Mouse (Mus musculus): ENCODE data around the gene Cdk5rap2. TPM values are rescaled to one million over a fixed set of nuclear protein-coding genes. Genes with fewer than 3 reads are reported as not detected.

Cdk5rap2 gene
- total RNA-seq, 2 experiments from 2014 or later: 49.7 to 56.4 TPM

DNA sequence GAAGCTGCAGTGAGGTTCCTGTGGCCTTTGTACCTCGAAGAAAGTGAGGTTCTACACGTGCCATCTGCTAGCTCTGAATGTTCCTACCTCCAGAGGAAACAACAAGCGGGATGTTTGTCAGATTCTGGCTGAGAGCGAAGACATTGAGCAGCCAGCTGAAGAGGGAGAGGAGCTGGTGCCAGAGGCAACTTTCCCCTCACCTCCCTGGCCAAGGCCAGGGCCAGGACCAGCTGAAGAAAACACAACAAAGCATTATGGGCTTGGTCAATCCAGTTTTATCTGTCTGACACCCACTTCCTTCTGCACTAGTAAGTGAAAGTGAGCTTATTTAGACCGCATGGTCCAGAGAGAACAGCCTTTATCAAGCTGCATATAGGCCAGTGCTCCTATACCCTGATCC is 147.4 kb downstream of the Cdk5rap2 start:
- DNase-seq (ENCODE audit: low spot score in 2 of 2): no peak

GRCm38 (mm10) chr4:70261315-70261714 is 148.9 kb downstream of the Cdk5rap2 start:
- no peak for DNase-seq (ENCODE audit: low spot score in 2 of 2)

DNA sequence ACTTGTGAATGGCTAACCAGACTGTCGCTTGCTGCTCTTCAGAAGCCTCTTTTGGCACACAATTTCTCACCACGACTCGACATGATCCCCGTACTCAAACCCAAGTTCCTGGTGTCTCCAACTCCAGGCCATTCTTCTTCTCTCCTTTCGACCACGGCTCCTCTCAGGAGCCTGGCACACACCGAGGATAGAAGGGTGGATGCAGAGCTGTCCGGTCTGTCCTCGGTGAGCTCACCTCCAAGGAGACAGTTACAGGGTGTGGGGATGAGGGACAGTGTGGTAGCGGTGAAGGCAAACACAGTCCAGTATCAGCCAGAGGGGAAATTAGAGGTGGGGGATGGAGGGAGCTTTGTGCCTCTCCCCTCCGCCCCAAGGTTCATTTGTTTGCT is 149.8 kb downstream of the Cdk5rap2 start:
- no peak for DNase-seq (ENCODE audit: low spot score in 2 of 2)

DNA sequence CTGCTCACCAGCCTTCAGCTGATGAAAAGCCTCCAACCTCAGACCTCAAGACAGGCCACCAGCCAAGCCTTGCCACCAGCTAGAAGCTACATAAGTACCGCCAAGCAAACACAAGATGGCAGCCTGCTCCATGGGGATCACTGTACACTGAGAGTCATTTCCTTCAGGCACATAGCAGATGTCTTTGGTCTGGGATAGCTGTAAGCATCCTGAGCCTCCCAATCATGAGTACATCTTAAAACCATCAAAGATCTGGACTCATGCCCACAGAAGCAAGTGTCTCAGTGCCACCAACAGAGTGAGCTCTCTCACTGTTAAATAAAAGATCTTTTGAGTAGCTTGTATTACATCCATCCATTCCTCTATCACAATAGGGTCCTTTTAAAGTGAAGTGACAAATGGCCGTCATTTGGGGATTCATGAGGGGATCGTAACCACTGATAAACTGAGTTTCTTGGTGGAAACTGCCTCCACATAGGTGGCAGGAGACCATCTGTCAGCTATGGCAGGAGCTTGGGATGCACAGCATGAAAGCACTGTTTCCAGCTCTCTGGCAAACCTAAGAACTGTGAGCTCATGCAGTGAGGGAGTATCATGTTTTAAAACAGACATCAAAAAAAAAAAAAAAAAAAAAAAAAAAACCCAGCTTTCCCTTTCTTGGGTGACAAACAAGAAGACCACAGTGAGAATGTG is 150.4 kb downstream of the Cdk5rap2 start:
- no peak for DNase-seq (ENCODE audit: low spot score in 2 of 2)

DNA sequence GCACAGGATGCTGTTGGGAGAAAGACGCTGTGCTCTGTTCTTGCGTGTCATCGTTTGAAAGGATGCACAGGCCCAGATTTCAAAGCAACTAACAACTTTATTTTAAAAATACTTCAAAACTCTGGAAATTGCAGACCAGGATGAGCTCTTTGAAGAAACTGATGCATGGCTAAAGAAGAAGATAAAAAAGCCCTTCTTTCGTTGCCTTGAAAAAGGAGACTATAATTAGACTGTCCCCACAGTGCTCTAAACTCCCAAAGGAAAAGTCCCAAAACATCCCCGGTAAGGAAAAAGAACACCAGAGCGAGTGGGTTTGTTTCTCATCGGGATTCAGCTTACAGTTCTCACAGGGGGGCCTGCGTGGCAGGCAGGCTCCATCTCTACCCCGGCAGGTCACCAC is 151.4 kb downstream of the Cdk5rap2 start:
- no peak for DNase-seq (ENCODE audit: low spot score in 2 of 2)

GRCm38 (mm10) chr4:70258205-70258604 is 152.0 kb downstream of the Cdk5rap2 start:
- DNase-seq (ENCODE audit: low spot score in 2 of 2): no peak

GRCm38 (mm10) chr4:70251782-70252181 is 158.5 kb downstream of the Cdk5rap2 start:
- DNase-seq (ENCODE audit: low spot score in 2 of 2): no peak

DNA sequence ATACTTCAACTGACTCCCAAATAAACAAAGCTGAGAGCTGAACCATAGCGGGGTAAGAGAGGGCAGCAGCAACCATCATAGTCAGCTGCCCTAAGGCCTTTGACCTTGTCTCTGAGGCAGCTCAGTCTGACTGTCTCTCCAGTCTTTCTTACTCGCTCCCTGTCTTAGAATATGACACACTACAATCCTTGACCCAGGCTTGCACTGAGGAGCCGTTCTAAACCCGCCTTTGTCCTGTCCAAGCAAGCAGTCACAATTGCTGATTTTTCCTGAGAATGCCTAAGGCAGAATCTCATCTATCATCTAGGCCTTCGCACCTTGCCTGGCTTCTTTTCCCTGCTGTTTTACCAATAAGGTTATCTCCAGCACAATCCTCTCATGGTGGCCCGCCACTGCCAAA is 164.5 kb downstream of the Cdk5rap2 start:
- DNase-seq (ENCODE audit: low spot score in 2 of 2): no peak

DNA sequence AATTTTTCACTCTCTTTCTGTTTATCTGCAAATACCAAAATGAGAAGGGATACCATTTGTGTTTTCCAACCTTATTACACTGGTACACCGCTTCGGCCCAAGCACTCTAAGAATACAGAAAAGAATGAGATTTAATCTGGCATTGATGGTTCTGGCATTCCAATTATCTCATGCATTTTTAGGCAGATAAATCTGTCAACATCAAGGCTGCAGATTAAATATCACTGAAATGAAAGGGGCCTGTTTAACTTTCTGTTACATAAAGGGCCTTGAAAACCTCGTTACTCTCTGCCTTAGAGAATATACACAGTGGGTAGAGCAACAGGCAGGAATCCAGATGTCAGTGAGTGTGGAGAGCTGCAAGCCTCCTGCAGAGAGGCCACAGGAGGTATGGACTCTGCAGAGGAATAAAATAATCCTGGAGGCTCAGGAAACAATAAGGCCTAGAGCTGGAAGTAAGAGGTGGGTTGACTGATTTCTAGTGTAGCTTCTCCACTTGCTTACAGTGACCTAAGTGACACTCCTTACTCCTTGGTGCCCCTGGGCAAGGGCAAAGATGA is 166.6 kb downstream of the Cdk5rap2 start:
- no peak for DNase-seq (ENCODE audit: low spot score in 2 of 2)

GRCm38 (mm10) chr4:70239731-70240130 is 170.5 kb downstream of the Cdk5rap2 start:
- no peak for DNase-seq (ENCODE audit: low spot score in 2 of 2)

- DNase-seq (ENCODE audit: low spot score in 2 of 2): no peak
These were observed 171.4 kb downstream of the Cdk5rap2 start for GRCm38 (mm10) chr4:70238862-70239261.

DNA sequence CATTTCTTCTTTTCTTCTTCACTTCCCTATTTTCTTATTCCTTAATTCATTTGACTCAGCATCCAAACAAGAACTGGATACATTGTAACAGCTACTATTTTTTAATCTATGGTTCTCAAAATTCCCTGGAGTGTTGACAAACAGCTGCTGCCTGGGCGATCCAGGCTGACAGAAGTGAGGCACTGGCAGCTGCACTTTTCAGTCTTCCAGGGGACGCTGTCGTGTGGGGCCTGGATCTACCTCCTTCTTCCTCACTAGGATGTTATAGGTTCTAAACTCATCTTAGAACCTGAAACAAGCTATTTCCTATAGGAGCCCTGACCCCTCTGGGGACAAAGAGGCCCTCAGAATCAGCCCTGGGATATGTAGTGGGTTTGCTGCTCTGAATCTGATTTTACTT is 177.9 kb downstream of the Cdk5rap2 start:
- DNase-seq (ENCODE audit: low spot score in 2 of 2): no peak

- no peak for DNase-seq (ENCODE audit: low spot score in 2 of 2)
These were observed 180.4 kb downstream of the Cdk5rap2 start for GRCm38 (mm10) chr4:70229874-70230273.

- no peak for DNase-seq (ENCODE audit: low spot score in 2 of 2)
These were observed 181.9 kb downstream of the Cdk5rap2 start for GRCm38 (mm10) chr4:70228350-70228749.

GRCm38 (mm10) chr4:70227667-70228066 is 182.6 kb downstream of the Cdk5rap2 start:
- no peak for DNase-seq (ENCODE audit: low spot score in 2 of 2)

DNA sequence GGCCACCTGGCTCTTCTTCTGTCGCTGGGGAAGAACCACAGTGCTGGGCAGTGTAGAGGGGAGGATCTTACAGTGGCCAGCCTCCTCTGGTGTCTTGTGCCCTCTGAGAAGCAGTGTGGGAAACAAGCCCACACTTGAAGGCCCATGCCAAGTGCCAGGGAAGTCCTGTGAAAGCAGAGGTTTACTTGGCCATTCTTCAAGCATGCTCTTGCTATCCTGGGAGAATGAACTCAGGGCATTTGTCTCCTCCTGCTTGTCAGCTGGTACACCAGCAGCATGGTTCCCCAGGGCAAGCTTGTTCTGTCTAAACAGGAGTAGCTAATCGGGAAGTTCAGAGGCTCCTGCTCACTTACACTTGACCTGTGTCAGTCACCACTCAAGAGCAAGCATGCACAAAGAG is 185.7 kb downstream of the Cdk5rap2 start:
- DNase-seq (ENCODE audit: low spot score in 2 of 2): no peak

- DNase-seq (ENCODE audit: low spot score in 2 of 2): no peak
These were observed 188.4 kb downstream of the Cdk5rap2 start for GRCm38 (mm10) chr4:70221878-70222277.

DNA sequence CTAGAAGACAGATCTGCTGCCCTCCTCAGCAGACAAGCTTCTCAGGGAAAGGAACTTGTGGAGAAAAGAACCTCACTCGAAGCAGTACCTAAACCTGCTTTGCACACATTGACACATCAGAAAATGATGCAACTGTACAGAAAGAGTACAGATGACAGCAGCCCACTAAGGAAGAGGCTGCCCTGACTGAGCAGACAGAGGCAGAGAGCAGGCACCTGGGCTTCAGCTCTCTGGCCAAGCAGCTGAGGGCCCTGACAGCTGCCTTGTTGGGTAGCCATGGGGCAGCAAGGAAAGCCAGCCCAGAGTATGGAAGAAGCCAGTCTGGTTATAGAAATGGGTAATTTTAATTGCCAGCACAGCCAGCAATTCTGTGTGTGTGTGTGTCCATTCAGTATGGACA is 188.9 kb downstream of the Cdk5rap2 start:
- DNase-seq (ENCODE audit: low spot score in 2 of 2): no peak

- no peak for DNase-seq (ENCODE audit: low spot score in 2 of 2)
These were observed 189.7 kb downstream of the Cdk5rap2 start for GRCm38 (mm10) chr4:70220277-70221180.

- DNase-seq (ENCODE audit: low spot score in 2 of 2): no peak
These were observed 190.5 kb downstream of the Cdk5rap2 start for GRCm38 (mm10) chr4:70219776-70220175.

GRCm38 (mm10) chr4:70185971-70186370 is 224.3 kb downstream of the Cdk5rap2 start:
- no peak for DNase-seq (ENCODE audit: low spot score in 2 of 2)

All from adrenal gland, postnatal 4 days (tissue).